Mouse (Mus musculus) erythroblast, embryonic 14.5 days (primary cell): ENCODE data around the gene Slc4a5.

Experiments used
- GATA1 ChIP-seq: IDR thresholded peaks from 2 replicates; pipeline ENCODE4 v1.6.1; 2012; ENCODE audit warnings: low read length, inconsistent platforms, mixed read lengths
- TAL1 ChIP-seq: IDR thresholded peaks from 3 replicates; pipeline ENCODE4 v1.6.1; 2012; ENCODE audit warnings: low read length, inconsistent platforms, mixed read lengths

GRCm38 (mm10) chr6:83321927-83322326 is 102.3 kb downstream of the Slc4a5 start:
- no peak for TF ChIP-seq TAL1
- no peak for TF ChIP-seq GATA1
